Mouse (Mus musculus): ENCODE measurements at regions not wholly inside any gene's neighbourhood (a gene's known extent, or its start where the extent isn't known, plus 50 kb on each side); places are given as distances from the start of the nearest gene placed in this dataset.
A peak's percentile ranks its signal among the peaks of the same experiment; 100 is the strongest.

- H3K27me3 ChIP-seq (ENCODE audit: control insufficient read depth in 1 of 2, insufficient read depth in 2 of 2, low read length in 2 of 2), result no peaks in the 10 kb centered on the region
- H3K4me1 ChIP-seq (ENCODE audit: control insufficient read depth in 1 of 2, insufficient read depth in 2 of 2, low read length in 2 of 2), result no peaks in the 10 kb centered on the region
- no peak overlapping the region for H3K4me3 ChIP-seq (ENCODE audit: control insufficient read depth in 1 of 2, insufficient read depth in 1 of 2, low read depth in 2 of 2, low read length in 2 of 2)
- H3K79me2 ChIP-seq (ENCODE audit: control insufficient read depth, insufficient read depth, low read length, poor library complexity), result no peaks in the 10 kb centered on the region
- no peak for DNase-seq (ENCODE audit: low read depth, low spot score)
- no peaks in the 10 kb centered on the region for H3K36me3 ChIP-seq (ENCODE audit: control insufficient read depth in 1 of 2, insufficient read depth in 2 of 2, low read length in 2 of 2)
- no peak overlapping the region for H3K9ac ChIP-seq (ENCODE audit: control insufficient read depth, low read depth, low read length, poor library complexity, severe bottlenecking)
- no peaks in the 10 kb centered on the region for H3K9me3 ChIP-seq (replicated peaks; ENCODE audit: insufficient read depth, low read length)
- TF ChIP-seq JUND (IDR thresholded peaks at IDR 0.05; ENCODE audit: low read depth, low read length), result no peak
- H3K27ac ChIP-seq (ENCODE audit: control insufficient read depth, low read depth, low read length), result no peak overlapping the region
Measured at GRCm38 (mm10) chr1:36008598-36008997, 59.6 kb upstream of the Hs6st1 start.

GRCm38 (mm10) chr1:36009010-36009619 is 59.1 kb upstream of the Hs6st1 start:
- TF ChIP-seq MAZ (IDR thresholded peaks at IDR 0.05; ENCODE audit: low read depth, low read length) (no peak), USF2 (IDR thresholded peaks at IDR 0.05; ENCODE audit: borderline replicate concordance in 1 of 2, insufficient read depth in 1 of 2, low read depth in 1 of 2, low read length in 2 of 2) (no peak), MEF2A (IDR thresholded peaks at IDR 0.05; ENCODE audit: extremely low read depth, insufficient replicate concordance, low read depth, low read length, poor library complexity, severe bottlenecking) (no peak)
- no peaks in the 10 kb centered on the region for H3K79me2 ChIP-seq (ENCODE audit: control insufficient read depth, insufficient read depth, low read length, poor library complexity)
- H3K27ac ChIP-seq (ENCODE audit: control insufficient read depth, low read depth, low read length), result no peak overlapping the region
- H3K4me1 ChIP-seq (ENCODE audit: control insufficient read depth in 1 of 2, insufficient read depth in 2 of 2, low read length in 2 of 2), result no peaks in the 10 kb centered on the region
- H3K36me3 ChIP-seq (ENCODE audit: control insufficient read depth in 1 of 2, insufficient read depth in 2 of 2, low read length in 2 of 2), result no peaks in the 10 kb centered on the region
- H3K9me3 ChIP-seq (replicated peaks; ENCODE audit: insufficient read depth, low read length), result no peaks in the 10 kb centered on the region
- H3K27me3 ChIP-seq (ENCODE audit: control insufficient read depth in 1 of 2, insufficient read depth in 2 of 2, low read length in 2 of 2), result no peaks in the 10 kb centered on the region
- DNase-seq (ENCODE audit: low read depth, low spot score), result peak; percentile 6
- no peak overlapping the region for H3K4me3 ChIP-seq (ENCODE audit: control insufficient read depth in 1 of 2, insufficient read depth in 1 of 2, low read depth in 2 of 2, low read length in 2 of 2)
- H3K9ac ChIP-seq (ENCODE audit: control insufficient read depth, low read depth, low read length, poor library complexity, severe bottlenecking), result no peak overlapping the region

GRCm38 (mm10) chr1:36010151-36010550 is 58.0 kb upstream of the Hs6st1 start:
- peak; percentile 51 for TF ChIP-seq RAD21 (IDR thresholded peaks at IDR 0.05; ENCODE audit: low read depth, low read length)
- no peak for TF ChIP-seq MXI1 (IDR thresholded peaks at IDR 0.05; ENCODE audit: low read depth, low read length)
- no peak for TF ChIP-seq RCOR1 (IDR thresholded peaks at IDR 0.05; ENCODE audit: low read depth, low read length)
- no peak for TF ChIP-seq MAZ (IDR thresholded peaks at IDR 0.05; ENCODE audit: low read depth, low read length)
- TF ChIP-seq CTCF (IDR thresholded peaks at IDR 0.05 in 2 of 3, conservative IDR thresholded peaks at IDR 0.05 in 1 of 3; ENCODE audit: control insufficient read depth in 1 of 3, insufficient read depth in 1 of 3, low read depth in 2 of 3, low read length in 3 of 3, poor library complexity in 1 of 3, severe bottlenecking in 1 of 3), result peak in 2 of 3 experiments; percentile 19 to 35; a peak in 1 of 6 replicates
- TF ChIP-seq SIN3A (IDR thresholded peaks at IDR 0.05; ENCODE audit: low read length), result no peak
- TF ChIP-seq BHLHE40 (IDR thresholded peaks at IDR 0.05; ENCODE audit: borderline replicate concordance, low read depth, low read length), result no peak
- no peak for TF ChIP-seq KAT2A (conservative IDR thresholded peaks at IDR 0.05; ENCODE audit: low read depth, low read length)
- no peak for TF ChIP-seq EP300 (IDR thresholded peaks at IDR 0.05; ENCODE audit: low read depth in 1 of 2, low read length in 2 of 2)
- TF ChIP-seq SMC3 (IDR thresholded peaks at IDR 0.05; ENCODE audit: low read depth, low read length), result peak; percentile 28
- no peak for TF ChIP-seq POLR2AphosphoS2 (IDR thresholded peaks at IDR 0.05; ENCODE audit: low read length)
- no peak for TF ChIP-seq USF1 (IDR thresholded peaks at IDR 0.05; ENCODE audit: low read depth, low read length)
- no peak for TF ChIP-seq TAL1 (IDR thresholded peaks at IDR 0.05; ENCODE audit: low read length)
- no peak for TF ChIP-seq POLR2A (IDR thresholded peaks at IDR 0.05; ENCODE audit: control insufficient read depth in 1 of 2, insufficient read depth in 1 of 2, low read depth in 1 of 2, low read length in 2 of 2, poor library complexity in 1 of 2)
- TF ChIP-seq GABPA (IDR thresholded peaks at IDR 0.05; ENCODE audit: low read depth, low read length), result no peak
- TF ChIP-seq HCFC1 (IDR thresholded peaks at IDR 0.05; ENCODE audit: low read depth, low read length), result no peak
- Histone ChIP-seq H3K27me3 (ENCODE audit: control insufficient read depth in 1 of 2, insufficient read depth in 2 of 2, low read length in 2 of 2) (no peaks in the 10 kb centered on the region), H3K9ac (ENCODE audit: control insufficient read depth, low read depth, low read length, poor library complexity, severe bottlenecking) (no peak overlapping the region), H3K27ac (ENCODE audit: control insufficient read depth, low read depth, low read length) (no peak overlapping the region), H3K79me2 (ENCODE audit: control insufficient read depth, insufficient read depth, low read length, poor library complexity) (no peaks in the 10 kb centered on the region), H3K9me3 (replicated peaks; ENCODE audit: insufficient read depth, low read length) (no peaks in the 10 kb centered on the region), H3K4me3 (ENCODE audit: control insufficient read depth in 1 of 2, insufficient read depth in 1 of 2, low read depth in 2 of 2, low read length in 2 of 2) (no peak overlapping the region), H3K4me1 (ENCODE audit: control insufficient read depth in 1 of 2, insufficient read depth in 2 of 2, low read length in 2 of 2) (no peaks in the 10 kb centered on the region), H3K36me3 (ENCODE audit: control insufficient read depth in 1 of 2, insufficient read depth in 2 of 2, low read length in 2 of 2) (no peaks in the 10 kb centered on the region)
- DNase-seq (ENCODE audit: low read depth, low spot score), result peak; percentile 10
